Mouse (Mus musculus) limb, embryonic 14.5 days (tissue): Measurements from ENCODE around the gene Fbxl17. TPM values are rescaled to one million over a fixed set of nuclear protein-coding genes. Genes with fewer than 3 reads are reported as not detected.

Experiments
- ATAC-seq: fragments of 200-750 bp; cut with Nextera tagmentation; 2 replicates; pipeline ENCODE4 v1.8.0; 2017; ENCODE audit warnings: low read depth, moderate number of reproducible peaks, moderate TSS enrichment; ENCODE audit not compliant: low FRiP score
- DNase-seq: peaks from one replicate; pipeline ENCODE4 v3.0.0-alpha.2; 2015; ENCODE audit warnings: low spot score
- H3K27ac ChIP-seq: fragments of 300-500 bp; sonication (generic); replicated peaks from 2 replicates; pipeline ENCODE4 v1.5.1; 2014; ENCODE audit warnings: low read depth, mild to moderate bottlenecking, low read length, moderate library complexity, mixed read lengths
- H3K27me3 ChIP-seq: fragments of 300-500 bp; sonication (generic); 2 replicates; pipeline ENCODE4 v1.6.1; 2014; ENCODE audit warnings: low read length, mixed read lengths; ENCODE audit not compliant: control insufficient read depth, insufficient read depth
- H3K36me3 ChIP-seq: fragments of 300-500 bp; sonication (generic); 2 replicates; pipeline ENCODE4 v1.6.1; 2014; ENCODE audit warnings: mild to moderate bottlenecking, low read length, moderate library complexity, mixed read lengths; ENCODE audit not compliant: control insufficient read depth, insufficient read depth
- H3K4me1 ChIP-seq: fragments of 300-500 bp; sonication (generic); 2 replicates; pipeline ENCODE4 v1.6.1; 2014; ENCODE audit warnings: antibody characterized with exemption, low read length, mixed read lengths; ENCODE audit not compliant: control insufficient read depth, insufficient read depth
- H3K4me2 ChIP-seq: fragments of 300-500 bp; sonication (generic); replicated peaks from 2 replicates; pipeline ENCODE4 v1.6.1; 2014; ENCODE audit warnings: low read depth, mild to moderate bottlenecking, low read length, moderate library complexity; ENCODE audit not compliant: severe bottlenecking
- H3K4me3 ChIP-seq: fragments of 300-500 bp; sonication (generic); replicated peaks from 2 replicates; pipeline ENCODE4 v1.5.1; 2014; ENCODE audit warnings: low read length
- H3K9ac ChIP-seq: fragments of 300-500 bp; sonication (generic); 2 replicates; pipeline ENCODE4 v1.6.1; 2014; ENCODE audit warnings: mild to moderate bottlenecking, low read depth, low read length, moderate library complexity; ENCODE audit not compliant: severe bottlenecking
- H3K9me3 ChIP-seq: fragments of 300-500 bp; sonication (generic); 2 replicates; pipeline ENCODE4 v1.6.1; 2016; ENCODE audit warnings: low read length; ENCODE audit not compliant: control insufficient read depth
- POLR2A ChIP-seq: fragments of 200-500 bp; IDR thresholded peaks from 2 replicates; pipeline ENCODE4 v1.8.0; 2012; ENCODE audit warnings: inconsistent platforms, mild to moderate bottlenecking, moderate library complexity, borderline replicate concordance; ENCODE audit not compliant: insufficient read depth, insufficient read length; ENCODE audit errors: extremely low read depth
- WGBS: fragments of 180-500 bp; shearing (Covaris S2); extraction: QIAGEN DNeasy Blood & Tissue Kit; methylation state at CpG from one replicate; pipeline ENCODE4 v1.1.7; 2014; 5-methylcytosine and 5-hydroxymethylcytosine counted together
- polyA plus RNA-seq, 2 experiments: library from polyadenylated mRNA; depleted of rRNA in 1 of 2; stranded (reverse) in 1 of 2; unstranded in 1 of 2; fragments of >200 nt; fragmentation: Nextera tagmentation in 1 of 2; extraction: Ambion mirVana in 1 of 2; gene quantifications; 2 replicates each; pipeline versions ENCODE4 v1.2.1 to v1.2.3; 2012 to 2014

Gene Fbxl17
- polyA plus RNA-seq, 2 experiments = 12.6 to 12.9 TPM

- no peaks in the 10 kb centered on the region for H3K27me3 ChIP-seq
- no peak overlapping the region for H3K4me3 ChIP-seq
- no peaks in the 10 kb centered on the region for H3K9me3 ChIP-seq
- no peaks in the 10 kb centered on the region for H3K36me3 ChIP-seq
- ATAC-seq = no peak
- TF ChIP-seq POLR2A = no peak
- no peak for DNase-seq
- H3K4me2 ChIP-seq = no peak overlapping the region
- no peak overlapping the region for H3K9ac ChIP-seq
- H3K27ac ChIP-seq = no peak overlapping the region
- peaks cover 34% of the 10 kb centered on the region for H3K4me1 ChIP-seq
These were observed 95.9 kb downstream of the Fbxl17 start for GRCm38 (mm10) chr17:63403801-63404415.

- WGBS = 53% methylated on average over 13 of the region's 13 CpGs
- H3K27me3 ChIP-seq = no peaks in the 10 kb centered on the region
- no peak overlapping the region for H3K27ac ChIP-seq
- H3K4me3 ChIP-seq = no peak overlapping the region
- H3K4me1 ChIP-seq = peaks cover 34% of the 10 kb centered on the region
- H3K9me3 ChIP-seq = no peaks in the 10 kb centered on the region
- no peak overlapping the region for H3K9ac ChIP-seq
- no peak overlapping the region for H3K4me2 ChIP-seq
- ATAC-seq (no peak; the same call in 1 of the 2 replicates), DNase-seq (peak; percentile 52)
- H3K36me3 ChIP-seq = no peaks in the 10 kb centered on the region
- TF ChIP-seq POLR2A = no peak
These were observed 96.8 kb downstream of the Fbxl17 start for GRCm38 (mm10) chr17:63402741-63403681.

- no peak for DNase-seq
- WGBS = 56% methylated on average over 3 of the region's 3 CpGs
- no peaks in the 10 kb centered on the region for H3K27me3 ChIP-seq
- no peaks in the 10 kb centered on the region for H3K36me3 ChIP-seq
- H3K4me1 ChIP-seq = peaks cover 34% of the 10 kb centered on the region
- no peak overlapping the region for H3K27ac ChIP-seq
- H3K9me3 ChIP-seq = no peaks in the 10 kb centered on the region
- TF ChIP-seq POLR2A = no peak
- ATAC-seq = no peak
- no peak overlapping the region for H3K4me3 ChIP-seq
- no peak overlapping the region for H3K9ac ChIP-seq
- H3K4me2 ChIP-seq = no peak overlapping the region
These were observed 97.6 kb downstream of the Fbxl17 start for GRCm38 (mm10) chr17:63402170-63402569.

- H3K4me3 ChIP-seq = no peak overlapping the region
- H3K27ac ChIP-seq = no peak overlapping the region
- 83% methylated on average over 5 of the region's 5 CpGs for WGBS
- H3K4me1 ChIP-seq = peaks cover 24% of the 10 kb centered on the region
- H3K9ac ChIP-seq = no peak overlapping the region
- no peaks in the 10 kb centered on the region for H3K27me3 ChIP-seq
- no peaks in the 10 kb centered on the region for H3K9me3 ChIP-seq
- ATAC-seq (no peak), DNase-seq (no peak)
- TF ChIP-seq POLR2A = no peak
- H3K36me3 ChIP-seq = no peaks in the 10 kb centered on the region
- no peak overlapping the region for H3K4me2 ChIP-seq
These were observed 99.2 kb downstream of the Fbxl17 start for GRCm38 (mm10) chr17:63400640-63401039.

- Histone ChIP-seq H3K4me1 (peaks cover 19% of the 10 kb centered on the region), H3K27ac (no peak overlapping the region), H3K4me3 (no peak overlapping the region), H3K9me3 (no peaks in the 10 kb centered on the region), H3K4me2 (no peak overlapping the region), H3K36me3 (no peaks in the 10 kb centered on the region), H3K9ac (no peak overlapping the region), H3K27me3 (no peaks in the 10 kb centered on the region)
- DNase-seq (no peak), ATAC-seq (no peak)
- TF ChIP-seq POLR2A = no peak
- 88% methylated on average over 8 of the region's 8 CpGs for WGBS
These were observed 100.0 kb downstream of the Fbxl17 start for GRCm38 (mm10) chr17:63399816-63400215.
